Mouse (Mus musculus): ENCODE measurements around the gene Tpcn1.

Gene Tpcn1

GRCm38 (mm10) chr5:120588569-120589094 is at the start of gene Tpcn1, which contains the start of gene Iqcd:
Gene Tpcn1, minus strand, starts transcription at chr5:120588673.
Gene Iqcd, plus strand, starts transcription at chr5:120589016.
- peak; percentile 100 for DNase-seq (ENCODE audit: low read depth, low spot score)

GRCm38 (mm10) chr5:120635633-120636032 is 47.2 kb upstream of the Tpcn1 start:
- no peak for DNase-seq (ENCODE audit: low read depth, low spot score)

- DNase-seq (ENCODE audit: low read depth, low spot score) = no peak
These were observed 46.4 kb upstream of the Tpcn1 start for GRCm38 (mm10) chr5:120634860-120635259.

- DNase-seq (ENCODE audit: low read depth, low spot score) = no peak
These were observed 45.7 kb upstream of the Tpcn1 start, which contains the start of gene Cfap73 for GRCm38 (mm10) chr5:120634131-120634530. Gene Cfap73, minus strand, starts transcription at chr5:120634235.

- no peak for DNase-seq (ENCODE audit: low read depth, low spot score)
These were observed 43.4 kb upstream of the Tpcn1 start for GRCm38 (mm10) chr5:120631892-120632291.

- DNase-seq (ENCODE audit: low read depth, low spot score) = no peak
These were observed 42.7 kb upstream of the Tpcn1 start for GRCm38 (mm10) chr5:120631128-120631527.

- no peak for DNase-seq (ENCODE audit: low read depth, low spot score)
These were observed 40.2 kb upstream of the Tpcn1 start for GRCm38 (mm10) chr5:120628624-120629023.

- DNase-seq (ENCODE audit: low read depth, low spot score) = no peak
These were observed 39.2 kb upstream of the Tpcn1 start for GRCm38 (mm10) chr5:120627515-120628300.

GRCm38 (mm10) chr5:120626399-120626798 is 37.9 kb upstream of the Tpcn1 start:
- DNase-seq (ENCODE audit: low read depth, low spot score) = no peak

- no peak for DNase-seq (ENCODE audit: low read depth, low spot score)
These were observed 36.0 kb upstream of the Tpcn1 start for GRCm38 (mm10) chr5:120624427-120624826.

- DNase-seq (ENCODE audit: low read depth, low spot score) = no peak
These were observed 33.9 kb upstream of the Tpcn1 start for GRCm38 (mm10) chr5:120622198-120622851.

- DNase-seq (ENCODE audit: low read depth, low spot score) = no peak
These were observed 33.3 kb upstream of the Tpcn1 start for GRCm38 (mm10) chr5:120621846-120622197.

GRCm38 (mm10) chr5:120621078-120621765 is 32.7 kb upstream of the Tpcn1 start:
- DNase-seq (ENCODE audit: low read depth, low spot score) = no peak

GRCm38 (mm10) chr5:120620375-120621077 is 32.1 kb upstream of the Tpcn1 start:
- DNase-seq (ENCODE audit: low read depth, low spot score) = peak; percentile 68

GRCm38 (mm10) chr5:120619201-120619600 is 30.7 kb upstream of the Tpcn1 start:
- DNase-seq (ENCODE audit: low read depth, low spot score) = peak; percentile 57

GRCm38 (mm10) chr5:120618778-120619177 is 30.3 kb upstream of the Tpcn1 start:
- no peak for DNase-seq (ENCODE audit: low read depth, low spot score)

GRCm38 (mm10) chr5:120615903-120616302 is 27.4 kb upstream of the Tpcn1 start:
- DNase-seq (ENCODE audit: low read depth, low spot score) = peak; percentile 48

- peak; percentile 100 for DNase-seq (ENCODE audit: low read depth, low spot score)
These were observed 24.5 kb upstream of the Tpcn1 start for GRCm38 (mm10) chr5:120612822-120613604.

GRCm38 (mm10) chr5:120612442-120612821 is 24.0 kb upstream of the Tpcn1 start, which contains the start of the genes Rita1 and Ddx54:
Gene Rita1, minus strand, starts transcription at chr5:120612589.
Gene Ddx54, plus strand, starts transcription at chr5:120612739.
- peak; percentile 97 for DNase-seq (ENCODE audit: low read depth, low spot score)

GRCm38 (mm10) chr5:120611416-120611815 is 22.9 kb upstream of the Tpcn1 start:
- no peak for DNase-seq (ENCODE audit: low read depth, low spot score)

GRCm38 (mm10) chr5:120610906-120611305 is 22.4 kb upstream of the Tpcn1 start:
- DNase-seq (ENCODE audit: low read depth, low spot score) = no peak
